Mouse (Mus musculus): ENCODE results near the gene Chd5.
A peak's percentile ranks its signal among the peaks of the same experiment; 100 is the strongest.

Chd5 gene

GRCm38 (mm10) chr4:152355672-152356071, 17.2 kb downstream of the Chd5 start:
- DNase-seq, result no peak

GRCm38 (mm10) chr4:152359700-152360099, 21.2 kb downstream of the Chd5 start:
- DNase-seq, result no peak

- DNase-seq, result peak; percentile 14 to 45
These were observed 22.4 kb downstream of the Chd5 start for GRCm38 (mm10) chr4:152360855-152361254.

- DNase-seq, result no peak
These were observed 23.7 kb downstream of the Chd5 start for GRCm38 (mm10) chr4:152362180-152362579.

- no peak for DNase-seq
These were observed 26.8 kb downstream of the Chd5 start for GRCm38 (mm10) chr4:152365228-152365627.

DNA sequence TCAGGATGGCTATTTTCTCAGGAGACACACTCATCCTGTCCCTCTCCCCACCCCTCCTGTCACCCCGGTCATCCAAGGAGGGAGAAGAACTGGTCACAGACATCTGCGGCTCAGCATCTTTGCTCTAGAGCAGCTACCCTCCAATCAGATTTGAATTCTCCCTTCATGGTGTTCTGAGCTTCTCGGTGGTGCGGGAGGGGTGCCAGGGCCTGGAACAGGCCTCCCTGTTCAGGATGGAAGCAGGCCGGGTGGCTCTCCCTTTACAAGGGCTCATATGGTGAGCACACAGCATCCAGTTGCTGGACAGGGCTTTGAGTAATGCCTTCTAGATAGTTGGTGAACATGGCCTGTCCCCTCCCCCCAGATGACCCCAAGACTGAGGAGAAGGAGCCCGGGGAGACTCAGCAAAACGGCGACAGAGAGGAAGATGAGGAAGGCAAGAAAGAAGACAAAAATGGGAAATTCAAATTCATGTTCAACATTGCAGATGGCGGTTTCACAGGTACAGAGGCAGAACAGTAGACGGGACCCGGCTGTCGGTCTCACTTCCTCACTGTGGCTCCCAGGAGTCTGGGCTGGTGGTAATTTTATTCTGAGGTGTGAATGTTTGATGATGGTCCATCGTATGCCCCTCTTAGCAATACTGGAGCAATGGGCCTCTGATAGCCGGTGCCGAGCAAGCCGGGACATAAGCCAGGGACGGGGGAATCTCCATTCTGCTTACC, 44.2 kb downstream of the Chd5 start:
- DNase-seq, result no peak

DNA sequence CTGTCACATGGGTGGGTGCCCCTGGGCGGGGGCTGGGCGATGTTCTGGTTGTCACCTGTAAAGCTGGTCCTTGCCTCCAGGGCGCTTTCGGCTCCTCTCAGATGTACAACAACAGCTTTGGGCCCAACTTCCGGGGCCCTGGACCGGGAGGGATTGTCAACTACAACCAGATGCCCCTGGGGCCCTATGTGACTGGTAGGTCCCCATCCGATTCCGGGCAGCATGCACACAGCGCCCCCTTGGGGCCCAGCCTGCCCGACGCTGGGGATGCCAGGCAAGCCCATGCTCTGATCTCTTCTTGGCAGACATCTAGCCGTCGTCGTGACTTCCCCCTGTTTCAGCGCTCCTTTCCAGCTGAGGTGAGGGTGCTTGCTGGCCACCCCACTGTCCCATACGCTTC, 47.2 kb downstream of the Chd5 start:
- DNase-seq, result peak; percentile 23 to 32

- no peak for DNase-seq
These were observed 53.7 kb downstream of the Chd5 start for GRCm38 (mm10) chr4:152392192-152392591.

GRCm38 (mm10) chr4:152392627-152393026, 54.2 kb downstream of the Chd5 start:
- no peak for DNase-seq

DNA sequence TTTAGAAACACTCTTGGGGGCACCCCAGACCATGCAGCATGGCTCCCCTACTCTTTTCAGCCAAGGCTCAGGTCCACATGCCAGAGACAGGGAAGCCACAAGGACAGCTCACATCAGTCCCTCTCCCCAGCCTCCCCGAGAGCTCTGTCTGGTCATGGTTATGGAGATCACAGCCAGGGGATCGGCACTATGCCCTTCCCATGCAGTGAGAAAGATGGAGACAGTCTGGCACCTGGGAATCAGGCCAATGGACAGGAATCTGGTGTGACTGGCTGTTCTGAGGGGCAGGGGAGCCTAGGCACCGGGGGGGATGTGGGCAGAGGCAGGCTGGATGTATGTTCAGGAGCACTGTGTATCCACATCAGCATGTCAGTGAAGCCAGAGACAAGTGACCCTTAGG, 60.5 kb downstream of the Chd5 start:
- DNase-seq, result no peak

- no peak for DNase-seq
These were observed 66.7 kb downstream of the Chd5 start for GRCm38 (mm10) chr4:152405143-152405542.

DNA sequence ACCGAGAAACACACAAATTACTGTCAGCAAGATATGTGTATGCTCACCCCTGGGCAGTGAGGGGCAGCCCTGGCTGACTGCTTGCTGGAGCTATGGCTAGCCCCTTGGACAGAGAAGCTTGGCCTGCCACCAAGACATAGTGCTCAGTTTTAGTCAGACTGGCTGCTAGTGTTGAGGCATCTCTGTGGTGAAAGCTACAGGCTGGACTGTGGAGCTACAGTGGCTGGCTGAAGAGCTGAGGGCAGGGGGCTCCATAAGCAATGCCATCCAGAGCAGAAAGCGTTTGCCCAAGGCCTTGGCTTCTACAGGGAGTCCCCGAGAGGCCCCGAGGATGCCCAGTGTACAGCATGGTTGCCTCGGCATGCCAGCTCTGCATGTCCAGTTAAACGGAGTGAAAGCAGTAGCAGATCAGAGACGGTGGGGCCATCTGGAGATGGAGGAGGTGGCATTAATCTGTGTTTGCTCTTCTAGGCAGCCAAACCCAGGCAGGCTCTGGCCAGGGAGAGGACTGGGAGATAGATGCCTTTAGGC, 67.3 kb downstream of the Chd5 start:
- no peak for DNase-seq

- no peak for DNase-seq
These were observed 68.1 kb downstream of the Chd5 start for GRCm38 (mm10) chr4:152406531-152406930.

DNA sequence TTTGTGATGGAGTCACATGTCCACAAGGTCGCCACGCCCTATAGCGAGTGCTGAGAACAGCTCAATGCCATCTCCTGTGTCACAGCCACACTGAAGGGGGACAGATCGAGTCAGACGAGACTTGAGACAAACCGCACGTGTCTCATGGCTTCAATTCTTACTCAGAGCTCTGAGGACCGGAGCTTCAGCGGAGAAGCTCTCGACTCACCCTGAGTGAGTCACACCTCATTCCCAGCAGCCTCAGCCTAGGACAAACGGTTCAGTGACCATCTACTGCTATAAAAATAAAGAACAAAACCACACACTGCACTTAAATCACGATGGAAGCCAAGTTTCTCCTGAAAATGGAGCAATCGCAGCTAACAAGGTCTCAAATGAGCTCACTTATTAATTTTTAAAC, 72.5 kb downstream of the Chd5 start:
- no peak for DNase-seq

DNA sequence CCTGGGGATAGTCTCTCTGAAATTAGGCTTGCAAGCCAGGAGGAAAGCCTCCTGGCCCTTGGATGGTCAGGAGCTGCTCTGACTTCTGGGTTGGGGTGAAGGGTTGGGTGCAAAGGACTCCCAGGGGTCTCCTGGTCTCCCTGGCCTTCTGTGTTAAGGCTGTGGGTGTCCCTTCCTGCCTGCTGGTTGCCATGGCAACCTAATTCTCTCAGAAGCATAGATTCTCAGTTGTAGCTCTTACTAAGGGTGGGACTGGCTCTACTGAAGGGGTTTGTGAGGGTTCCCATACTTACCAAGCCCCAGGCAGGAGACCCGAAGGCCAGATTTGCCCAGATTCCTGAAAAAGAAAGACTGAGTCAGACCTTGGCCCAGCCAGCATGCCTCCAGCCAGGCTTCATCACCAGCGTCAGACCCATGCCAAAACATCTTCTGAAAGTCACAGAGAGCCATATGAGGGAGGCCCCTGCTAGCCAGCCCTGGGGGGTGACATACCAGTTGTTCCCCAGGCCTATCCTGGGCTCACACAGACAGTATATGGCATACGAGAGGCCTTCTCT, 74.2 kb downstream of the Chd5 start:
- no peak for DNase-seq

- no peak for DNase-seq
These were observed 80.0 kb downstream of the Chd5 start for GRCm38 (mm10) chr4:152418229-152419060.

DNA sequence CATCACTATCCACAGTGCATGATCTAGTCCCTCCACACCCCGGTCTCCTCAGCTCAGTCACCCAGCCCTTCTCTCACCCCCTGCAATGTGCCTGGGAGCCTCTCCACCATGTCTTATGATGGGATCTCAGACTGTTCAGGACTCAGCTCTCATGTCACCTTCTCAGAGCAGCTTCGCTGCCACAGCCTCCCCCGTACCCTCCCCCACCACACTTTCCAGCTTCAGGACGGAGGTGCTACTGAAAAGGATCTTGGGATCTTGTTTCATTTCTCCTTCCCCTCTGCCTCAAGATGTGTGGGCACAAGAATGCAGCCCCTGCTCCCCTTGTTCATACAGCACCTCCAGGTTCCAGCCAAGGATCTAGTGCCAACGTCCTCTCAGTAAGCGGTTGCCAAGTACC, 85.1 kb downstream of the Chd5 start:
- DNase-seq, result no peak

DNA sequence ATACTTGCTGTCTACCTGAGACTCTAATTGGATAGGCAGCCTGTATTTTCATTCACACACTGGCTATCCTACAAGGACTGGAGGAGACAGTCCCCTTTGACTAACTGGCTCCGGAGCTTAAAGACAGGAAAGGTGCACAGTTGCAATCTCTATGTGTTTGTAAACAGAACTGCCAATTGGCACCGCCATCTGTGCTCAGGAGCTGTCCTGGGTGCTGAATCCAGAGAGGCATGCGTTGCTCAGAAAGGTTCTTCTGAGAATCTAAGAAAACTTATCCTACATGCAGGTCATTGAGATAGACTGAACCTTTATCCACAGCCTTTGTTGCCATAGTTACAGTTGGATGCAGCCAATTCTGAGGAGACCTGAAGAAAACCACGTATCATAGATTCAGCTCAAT, 85.9 kb downstream of the Chd5 start:
- DNase-seq, result no peak

GRCm38 (mm10) chr4:152424922-152425321, 86.5 kb downstream of the Chd5 start:
- DNase-seq, result peak in 1 of 2 experiments; percentile 27

- DNase-seq, result no peak
These were observed 89.8 kb downstream of the Chd5 start for GRCm38 (mm10) chr4:152428259-152428658.

GRCm38 (mm10) chr4:152432308-152432707, 93.9 kb downstream of the Chd5 start:
- DNase-seq, result peak; percentile 38 to 41

GRCm38 (mm10) chr4:152434836-152435235, 96.4 kb downstream of the Chd5 start:
- peak; percentile 62 to 66 for DNase-seq

GRCm38 (mm10) chr4:152435255-152435654, 96.8 kb downstream of the Chd5 start:
- DNase-seq, result peak; percentile 49 to 58
